Mouse (Mus musculus): ENCODE measurements at regions not wholly inside any gene's neighbourhood (a gene's known extent, or its start where the extent isn't known, plus 50 kb on each side); places are given as distances from the start of the nearest gene placed in this dataset.

DNA sequence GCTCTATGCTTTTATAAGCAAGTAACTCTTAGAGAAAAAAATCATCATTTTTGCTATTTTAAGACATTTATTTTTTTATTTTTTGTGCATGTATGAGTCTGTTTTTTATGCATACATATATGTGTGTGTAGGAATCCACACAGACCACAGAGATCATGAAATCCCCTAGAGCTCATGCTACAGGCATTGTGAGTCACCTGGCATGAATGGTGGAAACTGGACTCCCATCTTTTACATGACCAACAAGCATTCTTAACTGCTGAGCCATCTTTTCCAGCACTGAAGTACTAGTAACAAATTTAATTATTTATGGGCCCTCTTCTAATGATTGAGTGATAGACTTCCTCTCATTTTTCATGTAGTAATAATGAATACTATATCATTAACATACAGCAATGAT is 2531.8 kb upstream of the Gm6569 start:
- Histone ChIP-seq H3K36me3 (ENCODE audit: insufficient read depth, low read length) (no peaks in the 10 kb centered on the region), H3K4me3 (replicated peaks; ENCODE audit: low read depth, low read length) (no peak overlapping the region), H3K4me1 (replicated peaks; ENCODE audit: insufficient read depth, low read length) (no peaks in the 10 kb centered on the region), H3K9ac (ENCODE audit: low read depth, low read length) (no peak overlapping the region), H3K9me3 (replicated peaks; ENCODE audit: low read length) (no peaks in the 10 kb centered on the region), H3K4me2 (ENCODE audit: low read length) (no peak overlapping the region), H3K27me3 (ENCODE audit: insufficient read depth, low read length) (no peaks in the 10 kb centered on the region), H3K27ac (no peak overlapping the region)
- no peak for TF ChIP-seq CTCF (IDR thresholded peaks at IDR 0.05; ENCODE audit: low read depth)
- DNase-seq (ENCODE audit: low spot score) (no peak), ATAC-seq (replicated peaks; ENCODE audit: low FRiP score, low read depth) (no peak)

DNA sequence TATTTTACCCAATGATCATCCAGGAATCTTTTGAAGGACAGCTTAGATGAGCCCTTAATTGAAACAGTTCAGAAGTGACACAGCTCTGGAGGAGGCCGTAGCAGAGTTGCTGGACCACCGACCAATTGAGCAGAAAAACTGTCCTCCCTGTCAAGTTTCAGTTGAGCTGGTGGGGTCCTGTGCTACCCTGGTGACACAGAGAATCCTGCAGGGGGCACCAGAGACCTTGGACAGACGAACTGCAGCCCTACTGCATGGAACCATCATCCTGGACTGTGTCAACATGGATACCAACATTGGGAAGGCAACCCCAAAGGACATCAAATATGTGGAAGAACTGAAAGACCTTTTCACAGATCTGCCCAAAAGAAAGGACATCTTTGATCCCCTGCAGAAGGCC is 2524.1 kb upstream of the Gm6569 start:
- Histone ChIP-seq H3K36me3 (ENCODE audit: insufficient read depth, low read length) (no peaks in the 10 kb centered on the region), H3K4me1 (replicated peaks; ENCODE audit: insufficient read depth, low read length) (no peaks in the 10 kb centered on the region), H3K27me3 (ENCODE audit: insufficient read depth, low read length) (no peaks in the 10 kb centered on the region), H3K27ac (no peak overlapping the region), H3K4me2 (ENCODE audit: low read length) (no peak overlapping the region), H3K4me3 (replicated peaks; ENCODE audit: low read depth, low read length) (no peak overlapping the region), H3K9ac (ENCODE audit: low read depth, low read length) (no peak overlapping the region), H3K9me3 (replicated peaks; ENCODE audit: low read length) (no peaks in the 10 kb centered on the region)
- DNase-seq (ENCODE audit: low spot score) (no peak), ATAC-seq (replicated peaks; ENCODE audit: low FRiP score, low read depth) (no peak)
- 63% methylated on average over 3 of the region's 3 CpGs for WGBS
- no peak for TF ChIP-seq CTCF (IDR thresholded peaks at IDR 0.05; ENCODE audit: low read depth)

GRCm38 (mm10) chr15:71326596-71326995 is 2507.8 kb upstream of the Gm6569 start:
- 66% methylated on average over 3 of the region's 3 CpGs for WGBS

GRCm38 (mm10) chr15:71358189-71358790 is 2476.1 kb upstream of the Gm6569 start:
- WGBS: 69% methylated on average over 4 of the region's 4 CpGs
- no peaks in the 10 kb centered on the region for H3K27me3 ChIP-seq (ENCODE audit: insufficient read depth, low read length)
- no peaks in the 10 kb centered on the region for H3K9me3 ChIP-seq (replicated peaks; ENCODE audit: low read length)
- no peak overlapping the region for H3K9ac ChIP-seq (ENCODE audit: low read depth, low read length)
- no peak overlapping the region for H3K4me2 ChIP-seq (ENCODE audit: low read length)
- DNase-seq (ENCODE audit: low spot score) (no peak), ATAC-seq (replicated peaks; ENCODE audit: low FRiP score, low read depth) (no peak)
- no peak for TF ChIP-seq CTCF (IDR thresholded peaks at IDR 0.05; ENCODE audit: low read depth)
- no peak overlapping the region for H3K27ac ChIP-seq
- H3K4me1 ChIP-seq (replicated peaks; ENCODE audit: insufficient read depth, low read length): no peaks in the 10 kb centered on the region
- no peak overlapping the region for H3K4me3 ChIP-seq (replicated peaks; ENCODE audit: low read depth, low read length)
- H3K36me3 ChIP-seq (ENCODE audit: insufficient read depth, low read length): no peaks in the 10 kb centered on the region

More at GRCm38 (mm10) chr15:71326596-71326995, 2507.8 kb upstream of the Gm6569 start:
- Histone ChIP-seq H3K4me1 (replicated peaks; ENCODE audit: insufficient read depth, low read length) (no peaks in the 10 kb centered on the region), H3K4me2 (ENCODE audit: low read length) (no peak overlapping the region), H3K9me3 (replicated peaks; ENCODE audit: low read length) (no peaks in the 10 kb centered on the region), H3K27me3 (ENCODE audit: insufficient read depth, low read length) (no peaks in the 10 kb centered on the region), H3K4me3 (replicated peaks; ENCODE audit: low read depth, low read length) (no peak overlapping the region), H3K36me3 (ENCODE audit: insufficient read depth, low read length) (no peaks in the 10 kb centered on the region), H3K27ac (no peak overlapping the region), H3K9ac (ENCODE audit: low read depth, low read length) (no peak overlapping the region)
- TF ChIP-seq CTCF (IDR thresholded peaks at IDR 0.05; ENCODE audit: low read depth): no peak
- no peak for DNase-seq (ENCODE audit: low spot score)
- ATAC-seq (replicated peaks; ENCODE audit: low FRiP score, low read depth): no peak

GRCm38 (mm10) chr15:71375775-71376174 is 2458.6 kb upstream of the Gm6569 start:
- H3K4me3 ChIP-seq (replicated peaks; ENCODE audit: low read depth, low read length): no peak overlapping the region
- H3K4me2 ChIP-seq (ENCODE audit: low read length): no peak overlapping the region
- DNase-seq (ENCODE audit: low spot score) (peak; percentile 36), ATAC-seq (replicated peaks; ENCODE audit: low FRiP score, low read depth) (no peak)
- no peaks in the 10 kb centered on the region for H3K4me1 ChIP-seq (replicated peaks; ENCODE audit: insufficient read depth, low read length)
- H3K27ac ChIP-seq: no peak overlapping the region
- no peaks in the 10 kb centered on the region for H3K27me3 ChIP-seq (ENCODE audit: insufficient read depth, low read length)
- WGBS: 38% methylated on average over 3 of the region's 3 CpGs
- no peaks in the 10 kb centered on the region for H3K36me3 ChIP-seq (ENCODE audit: insufficient read depth, low read length)
- TF ChIP-seq CTCF (IDR thresholded peaks at IDR 0.05; ENCODE audit: low read depth): peak; percentile 49; the same call in 1 of the 2 replicates
- no peaks in the 10 kb centered on the region for H3K9me3 ChIP-seq (replicated peaks; ENCODE audit: low read length)
- no peak overlapping the region for H3K9ac ChIP-seq (ENCODE audit: low read depth, low read length)

Data from kidney, postnatal 0 days (tissue).